Mouse (Mus musculus): ENCODE results near the gene Ltb4r1. TPM values are rescaled to one million over a fixed set of nuclear protein-coding genes. Genes with fewer than 3 reads are reported as not detected.

The Ltb4r1 gene
- total RNA-seq, 2 experiments from 2014 or later: 0.49 to 0.64 TPM

DNA sequence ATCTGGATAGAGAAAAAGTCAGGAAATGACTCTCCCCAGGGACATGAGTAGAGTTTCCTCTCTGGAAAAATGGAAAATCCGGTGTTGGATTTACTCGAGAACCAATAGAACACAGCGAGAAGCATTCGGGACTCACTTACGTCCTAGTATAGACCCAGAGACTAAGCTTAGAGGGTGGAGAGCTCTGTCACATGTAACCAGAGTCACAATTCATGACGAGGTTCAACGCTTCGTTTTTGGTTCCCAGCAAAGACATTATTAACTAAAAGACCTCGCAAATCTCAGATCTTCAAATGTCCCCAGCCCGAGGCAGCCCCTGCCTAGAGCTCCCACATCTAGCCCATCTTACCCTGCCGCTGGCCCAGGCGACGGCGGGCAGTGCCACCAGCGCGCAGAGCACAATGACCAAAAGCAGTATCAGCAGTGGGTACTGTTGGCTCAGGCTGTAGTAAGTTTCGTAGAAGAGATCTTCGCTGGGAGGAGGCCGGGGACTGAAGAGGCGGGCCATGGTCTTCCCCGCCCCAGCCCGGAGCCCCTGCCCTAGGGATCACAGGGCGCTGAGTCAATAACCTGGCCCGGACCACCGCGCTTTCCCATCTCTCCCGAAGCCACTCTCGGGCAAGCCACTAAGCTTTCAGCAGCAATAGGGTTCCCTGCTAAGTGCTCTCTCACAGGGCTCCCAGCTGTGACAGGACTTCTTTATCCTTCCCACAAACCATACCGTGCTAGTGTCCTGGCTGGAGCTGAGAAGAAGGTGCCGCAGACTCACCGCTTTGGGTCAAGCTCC lies 17.6 kb downstream of the Ltb4r1 start:
- DNase-seq (ENCODE audit: low spot score in 2 of 2): peak; percentile 17 to 28

DNA sequence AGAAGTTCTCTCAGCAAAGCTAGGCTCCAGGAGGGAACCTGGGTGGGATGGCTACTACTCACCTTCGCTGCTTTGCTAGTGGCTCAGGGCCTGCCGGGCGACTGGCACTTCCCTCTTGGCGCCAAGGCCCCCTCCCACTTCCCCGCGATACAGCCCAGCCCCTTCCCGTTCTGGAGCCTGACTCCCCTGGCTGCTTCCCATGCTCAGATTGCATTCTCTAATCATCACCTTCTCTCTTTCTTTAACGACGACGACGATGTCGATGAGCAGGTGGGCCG lies 18.1 kb downstream of the Ltb4r1 start, which contains the start of gene Adcy4:
Gene Adcy4 (minus strand): TSS at position 138 of the 278 bp plus-strand sequence.
- DNase-seq (ENCODE audit: low spot score in 2 of 2): peak; percentile 13 to 14

DNA sequence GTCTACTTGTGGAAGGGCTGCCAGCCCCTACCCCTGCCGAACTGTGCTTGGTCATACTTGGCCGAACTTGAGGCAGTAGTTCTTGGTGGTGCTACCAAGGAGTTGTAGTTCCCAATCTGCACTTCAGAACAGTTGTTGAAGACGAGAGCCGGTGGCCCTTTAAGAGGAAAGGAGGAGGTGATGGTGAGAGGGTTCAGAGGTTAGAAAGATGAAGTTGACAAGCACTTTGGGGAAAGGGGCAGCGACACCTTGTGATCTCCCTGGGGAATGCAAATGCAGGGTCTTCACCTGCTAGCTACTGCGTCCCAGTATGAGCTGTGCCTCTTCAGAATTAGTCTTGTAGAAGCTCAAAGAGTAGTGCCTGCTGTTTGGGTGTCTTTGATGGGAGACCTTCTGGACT lies 19.4 kb downstream of the Ltb4r1 start:
- DNase-seq (ENCODE audit: low spot score in 2 of 2): peak in 1 of 2 experiments; percentile 6

DNA sequence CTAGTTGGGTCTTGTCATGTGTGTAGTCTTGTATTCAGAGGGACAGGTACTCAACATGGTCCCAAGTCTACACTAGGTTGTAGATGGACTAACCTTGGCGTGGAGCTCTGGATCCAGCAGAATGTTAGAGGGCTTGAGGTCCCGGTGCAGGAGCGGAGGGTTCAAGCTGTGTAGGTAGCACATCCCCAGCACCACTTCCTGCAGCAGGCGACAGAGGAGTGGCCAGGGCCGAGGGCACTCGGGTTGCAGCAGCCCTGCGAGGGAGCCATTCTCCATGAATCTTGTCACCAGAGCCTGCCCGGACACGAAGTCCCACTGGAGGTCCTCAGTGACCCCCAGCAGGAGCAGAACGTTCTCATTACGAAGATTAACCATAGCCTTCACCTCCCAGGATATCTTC lies 22.0 kb downstream of the Ltb4r1 start:
- DNase-seq (ENCODE audit: low spot score in 2 of 2): peak in 1 of 2 experiments; percentile 8

DNA sequence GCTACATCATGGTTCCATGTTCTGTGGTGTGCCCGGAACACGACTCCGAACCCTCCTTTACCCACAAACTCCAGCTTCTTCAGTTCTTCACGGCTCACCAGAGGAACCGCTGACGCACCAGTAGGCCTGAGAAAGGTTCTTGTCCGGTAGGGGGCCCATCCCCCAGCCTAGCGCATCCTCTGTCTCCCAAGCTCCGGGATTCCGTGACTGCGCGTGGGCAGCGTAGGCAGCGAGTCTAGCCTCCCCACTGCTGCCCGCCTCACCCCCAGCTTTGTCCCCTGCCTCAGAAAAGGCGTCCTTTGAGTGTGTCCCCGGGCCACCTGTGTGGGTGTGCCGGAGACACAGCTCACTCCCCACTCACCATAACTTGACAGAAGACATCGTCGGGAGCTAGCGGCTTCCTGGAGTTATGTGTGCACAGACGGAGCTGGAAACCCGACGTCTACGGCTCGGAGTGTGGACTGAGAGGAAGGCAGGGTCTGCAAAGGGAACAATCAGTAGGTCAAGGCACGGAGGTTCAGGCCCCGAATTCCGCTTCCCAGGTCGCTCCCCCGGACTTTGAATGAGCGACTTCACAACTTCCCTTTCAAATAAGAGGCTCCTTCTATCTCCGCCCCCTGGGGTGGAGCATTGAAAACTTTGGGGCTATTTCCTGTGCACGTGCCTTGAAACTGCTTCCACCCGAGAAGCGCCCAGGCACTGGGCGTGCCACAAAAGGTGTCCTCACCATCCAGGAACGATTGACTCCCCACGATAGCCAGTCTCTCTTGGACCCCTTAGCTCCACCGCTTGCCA lies 22.7 kb downstream of the Ltb4r1 start, which contains the start of gene Ripk3:
Gene Ripk3 (minus strand): TSS at position 610 of the 795 bp plus-strand sequence.
- peak in 1 of 2 experiments; percentile 32 for DNase-seq (ENCODE audit: low spot score in 2 of 2)

DNA sequence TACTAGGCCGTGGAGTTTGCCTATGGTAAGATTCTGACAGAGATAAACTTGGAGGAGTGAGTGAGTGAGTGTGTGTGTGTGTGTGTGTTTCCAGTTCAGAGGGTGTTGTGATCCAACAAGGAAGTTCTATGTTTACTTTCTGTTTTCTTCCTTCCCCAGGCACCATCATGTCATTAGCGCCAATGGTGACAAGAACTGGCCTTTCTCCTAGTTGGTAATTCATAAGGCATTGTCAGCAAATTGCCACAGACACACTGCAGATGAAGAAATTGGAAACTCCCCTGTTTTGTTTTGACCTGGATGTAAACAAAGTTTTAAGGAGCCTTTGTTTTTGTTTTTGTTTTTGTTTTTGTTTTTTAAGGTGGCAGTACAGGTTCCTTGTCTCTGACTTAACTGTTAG lies 27.7 kb downstream of the Ltb4r1 start:
- no peak for DNase-seq (ENCODE audit: low spot score in 2 of 2)

DNA sequence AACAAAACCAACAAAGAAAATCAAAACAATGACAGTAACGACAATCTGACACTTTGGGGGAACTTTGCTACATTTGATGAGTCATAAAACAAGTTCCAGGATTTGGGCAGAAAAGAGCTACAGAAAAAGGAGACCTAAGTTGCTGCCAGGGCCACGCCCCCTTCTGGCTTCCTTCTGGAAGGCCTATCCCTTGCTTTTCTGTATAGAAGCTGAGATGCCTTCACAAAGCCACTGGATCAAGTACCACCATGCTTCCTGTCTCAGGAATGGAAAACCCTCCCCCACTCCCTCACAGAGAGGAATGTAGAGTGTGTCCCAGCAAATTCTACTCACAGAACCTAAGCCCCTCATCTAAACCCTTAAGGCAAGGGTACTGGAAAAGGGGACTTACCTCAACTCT lies 28.2 kb downstream of the Ltb4r1 start:
- peak in 1 of 2 experiments; percentile 15 for DNase-seq (ENCODE audit: low spot score in 2 of 2)

DNA sequence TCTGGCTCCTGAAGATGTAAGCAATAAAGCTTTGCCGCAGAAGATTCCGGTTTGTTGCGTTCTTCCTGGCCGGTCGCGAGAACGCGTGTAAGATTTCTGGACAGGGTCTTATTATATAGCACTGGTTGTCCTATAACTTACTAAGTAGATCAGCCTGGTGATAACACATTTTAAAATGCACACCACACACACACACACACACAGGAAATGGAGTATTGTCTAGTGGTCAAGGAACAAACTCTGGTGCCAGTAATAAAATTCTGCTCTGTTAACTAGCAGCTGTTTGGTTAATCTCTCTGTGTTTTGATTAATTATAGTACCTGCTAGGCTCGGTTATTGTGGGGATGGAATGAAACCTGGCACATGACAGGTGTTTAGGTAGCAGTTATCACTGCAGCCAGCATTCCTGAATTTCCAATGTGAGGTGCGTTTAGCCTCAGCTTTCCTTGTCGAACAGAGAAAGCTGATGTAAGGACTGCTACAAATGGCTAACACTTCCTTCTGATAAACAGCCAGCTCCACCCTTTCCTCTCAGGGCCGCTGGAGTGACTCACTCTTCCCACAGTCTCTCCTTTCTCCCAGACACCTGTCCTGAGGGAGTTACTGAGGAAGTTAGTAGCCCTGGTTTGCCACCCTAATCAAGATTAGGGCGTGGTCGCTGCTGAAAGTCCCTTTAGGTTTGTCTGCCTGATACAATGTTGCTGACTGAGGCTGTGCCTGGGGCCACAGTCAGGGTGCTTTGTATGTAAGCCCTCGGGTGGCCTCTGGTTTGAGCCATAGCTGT lies 29.8 kb downstream of the Ltb4r1 start:
- peak in 1 of 2 experiments; percentile 6 for DNase-seq (ENCODE audit: low spot score in 2 of 2)

DNA sequence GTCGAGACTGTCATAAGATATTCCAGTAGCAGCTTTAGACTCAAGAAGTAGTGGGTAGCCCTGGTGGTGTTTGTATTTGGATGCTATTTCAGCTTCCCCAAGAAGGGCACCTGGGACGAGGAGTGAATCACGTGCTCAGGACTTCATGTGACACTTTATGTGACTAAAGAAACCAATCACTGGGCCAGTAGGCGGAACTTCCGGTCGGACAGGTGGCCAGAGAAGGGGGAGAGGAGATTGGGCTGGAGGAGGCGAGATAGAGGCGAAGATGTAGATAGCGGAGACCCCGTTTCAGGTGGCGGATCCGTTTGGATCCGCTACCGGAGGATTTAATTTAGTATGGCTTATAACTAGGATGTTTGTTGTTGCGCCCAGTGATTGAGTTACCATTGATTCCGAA lies 49.1 kb downstream of the Ltb4r1 start:
- peak in 1 of 2 experiments; percentile 70 for DNase-seq (ENCODE audit: low spot score in 2 of 2)

DNA sequence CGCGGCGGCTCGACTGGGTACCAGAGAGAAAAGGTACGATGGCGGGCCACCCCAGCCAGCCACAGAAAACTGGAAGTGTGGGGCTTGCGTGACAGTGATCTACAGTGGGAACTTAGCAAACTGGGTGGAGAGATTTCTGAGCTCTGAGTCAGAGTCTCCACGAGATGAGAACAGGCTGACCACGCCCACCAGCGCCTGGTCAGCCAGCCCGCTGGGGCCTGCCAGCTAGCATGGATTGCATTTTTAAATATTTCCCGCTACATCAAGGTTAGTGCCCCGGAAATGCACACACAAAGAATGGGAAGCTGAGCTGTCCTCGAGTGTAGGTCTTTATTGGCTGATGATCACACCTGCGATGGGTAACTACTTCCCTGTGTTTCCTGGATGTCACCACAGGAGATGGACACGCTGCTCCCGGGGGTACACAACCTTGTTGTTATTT lies 49.6 kb downstream of the Ltb4r1 start:
- DNase-seq (ENCODE audit: low spot score in 2 of 2): peak in 1 of 2 experiments; percentile 61

Other genes with a start within 250 kb of the Ltb4r1 start
- gene Nrl, start 241.0 kb upstream of the Ltb4r1 start, total RNA-seq (2021): not detected
- 10 to 100 TPM; 21.6 to 21.8 TPM for gene Pck2, start 225.7 kb upstream of the Ltb4r1 start, total RNA-seq (2021)
- gene Dcaf11, start 206.0 kb upstream of the Ltb4r1 start, total RNA-seq (2021): 10 to 100 TPM; 44.5 to 54.3 TPM
- 1 to 10 TPM in 1 of 2 experiments, not detected in 1; 1.4 TPM for gene A730061H03Rik, start 205.6 kb upstream of the Ltb4r1 start, total RNA-seq (2021)
- 100 to 1,000 TPM; 294 to 332 TPM for gene Fitm1, start 190.3 kb upstream of the Ltb4r1 start, total RNA-seq (2021)
- 10 to 100 TPM; 82.0 to 88.4 TPM for gene Psme1, start 187.8 kb upstream of the Ltb4r1 start, total RNA-seq (2021)
- 10 to 100 TPM; 49.1 to 53.6 TPM for gene Emc9, start 180.7 kb upstream of the Ltb4r1 start, total RNA-seq (2021)
- 100 to 1,000 TPM; 124 to 153 TPM for gene Psme2, start 174.8 kb upstream of the Ltb4r1 start, total RNA-seq (2021)
- gene Rnf31, start 174.3 kb upstream of the Ltb4r1 start, total RNA-seq (2021): 10 to 100 TPM; 21.2 to 22.4 TPM
- gene Irf9, start 162.4 kb upstream of the Ltb4r1 start, total RNA-seq (2021): 1 to 10 TPM; 7.0 to 9.0 TPM
- 1 to 10 TPM; 2.7 to 3.2 TPM for gene Rec8, start 147.9 kb upstream of the Ltb4r1 start, total RNA-seq (2021)
- gene Ipo4, start 130.0 kb upstream of the Ltb4r1 start, total RNA-seq (2021): 100 to 1,000 TPM in 1 of 2 experiments, 10 to 100 TPM in 1; 97.6 to 104 TPM
- 1 to 10 TPM; 1.7 to 2.4 TPM for gene Gm49378, start 128.1 kb upstream of the Ltb4r1 start, total RNA-seq (2021)
- 10 to 100 TPM; 46.8 to 47.8 TPM for gene Tm9sf1, start 122.2 kb upstream of the Ltb4r1 start, total RNA-seq (2021)
- 1 to 10 TPM; 1.4 to 2.0 TPM for gene Tssk4, start 115.8 kb upstream of the Ltb4r1 start, total RNA-seq (2021)
- 10 to 100 TPM; 27.2 to 27.5 TPM for gene Mdp1, start 105.5 kb upstream of the Ltb4r1 start, total RNA-seq (2021)
- gene Gmpr2, start 94.0 kb upstream of the Ltb4r1 start, total RNA-seq (2021): 10 to 100 TPM; 12.7 to 13.9 TPM
- gene Nedd8, start 93.8 kb upstream of the Ltb4r1 start, total RNA-seq (2021): 100 to 1,000 TPM; 257 to 278 TPM
- gene Tinf2, start 84.1 kb upstream of the Ltb4r1 start, total RNA-seq (2021): 10 to 100 TPM; 21.6 to 21.7 TPM
- gene Tgm1, start 52.0 kb upstream of the Ltb4r1 start, total RNA-seq (2021): under 1 TPM; 0.39 to 0.49 TPM
- gene Rabggta, start 43.7 kb upstream of the Ltb4r1 start, total RNA-seq (2021): 10 to 100 TPM; 10.9 to 12.8 TPM
- gene Dhrs1, start 20.3 kb upstream of the Ltb4r1 start, total RNA-seq (2021): 10 to 100 TPM; 40.1 to 41.3 TPM
- gene Nop9, start 20.3 kb upstream of the Ltb4r1 start, total RNA-seq (2021): 10 to 100 TPM; 16.9 to 18.5 TPM
- gene Cideb, start 7.5 kb upstream of the Ltb4r1 start, total RNA-seq (2021): under 1 TPM in 1 of 2 experiments, not detected in 1; 0.36 TPM
- under 1 TPM; 0.13 to 0.20 TPM for gene Ltb4r2, start 4.5 kb upstream of the Ltb4r1 start, total RNA-seq (2021)
- 10 to 100 TPM in 1 of 2 experiments, 1 to 10 TPM in 1; 9.2 to 11.3 TPM for gene Adcy4, start 18.1 kb downstream of the Ltb4r1 start, total RNA-seq (2021)
- 10 to 100 TPM in 1 of 2 experiments, 1 to 10 TPM in 1; 9.4 to 10.7 TPM for gene Ripk3, start 22.9 kb downstream of the Ltb4r1 start, total RNA-seq (2021)
- 10 to 100 TPM; 23.0 to 26.0 TPM for gene Nfatc4, start 57.2 kb downstream of the Ltb4r1 start, total RNA-seq (2021)
- 10 to 100 TPM; 27.5 to 33.0 TPM for gene Nynrin, start 88.0 kb downstream of the Ltb4r1 start, total RNA-seq (2021)
- gene Cbln3, start 118.4 kb downstream of the Ltb4r1 start, total RNA-seq (2021): under 1 TPM; 0.47 to 0.52 TPM
- 10 to 100 TPM; 15.7 to 16.9 TPM for gene Khnyn, start 119.0 kb downstream of the Ltb4r1 start, total RNA-seq (2021)
- gene Sdr39u1, start 134.3 kb downstream of the Ltb4r1 start, total RNA-seq (2021): 10 to 100 TPM; 45.7 to 50.1 TPM
- 10 to 100 TPM; 70.9 to 91.6 TPM for gene Cma1, start 178.7 kb downstream of the Ltb4r1 start, total RNA-seq (2021)
- 1 to 10 TPM; 3.7 to 4.2 TPM for gene Cma2, start 185.0 kb downstream of the Ltb4r1 start, total RNA-seq (2021)